Mouse (Mus musculus): ENCODE measurements around the gene Dstn.
A peak's percentile ranks its signal among the peaks of the same experiment; 100 is the strongest.

Gene Dstn

DNA sequence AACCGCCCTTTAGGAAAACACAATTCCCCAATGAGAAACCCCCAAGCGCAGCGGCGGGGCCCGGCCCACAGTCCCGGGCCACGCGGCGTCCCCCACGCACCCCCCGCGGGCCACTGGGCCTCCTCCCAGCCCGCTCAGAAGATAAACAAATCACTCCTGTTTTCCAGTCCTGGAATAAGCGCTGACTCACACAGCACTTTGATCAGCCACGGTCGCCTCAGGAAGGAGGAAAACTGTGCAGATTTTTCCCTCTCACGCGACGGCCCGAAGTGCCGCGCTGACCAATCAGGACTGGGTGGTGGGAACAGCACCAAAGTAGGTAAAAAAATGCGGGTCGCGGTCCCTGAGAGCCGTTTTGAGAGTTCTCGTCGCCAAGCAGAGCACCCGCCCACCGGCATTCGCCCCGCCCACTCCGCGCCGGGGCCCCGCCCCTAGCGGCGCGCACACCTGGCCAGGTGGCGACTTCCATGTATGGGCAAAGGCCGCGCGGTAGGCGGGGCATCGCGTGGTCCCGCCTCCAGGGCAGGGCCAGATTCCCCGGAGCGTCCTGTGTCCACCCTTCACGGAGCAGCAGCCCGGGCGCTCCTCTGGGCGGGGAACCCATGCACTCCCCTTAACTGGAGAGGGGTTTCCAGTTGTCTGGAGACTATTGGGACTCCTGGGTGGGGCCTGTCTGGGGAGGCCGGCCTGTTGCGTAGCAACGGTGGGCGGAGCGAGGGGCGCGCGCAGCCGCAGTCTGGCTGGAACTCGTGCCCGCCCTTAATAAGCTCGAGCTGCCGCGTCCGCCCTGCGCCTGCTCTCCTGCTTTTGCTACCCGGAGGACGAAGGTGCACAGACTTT is at the start of gene Dstn:
Dstn (plus strand) TSS at position 561 of the 840 bp plus-strand sequence.
- peak; percentile 98 for DNase-seq

DNA sequence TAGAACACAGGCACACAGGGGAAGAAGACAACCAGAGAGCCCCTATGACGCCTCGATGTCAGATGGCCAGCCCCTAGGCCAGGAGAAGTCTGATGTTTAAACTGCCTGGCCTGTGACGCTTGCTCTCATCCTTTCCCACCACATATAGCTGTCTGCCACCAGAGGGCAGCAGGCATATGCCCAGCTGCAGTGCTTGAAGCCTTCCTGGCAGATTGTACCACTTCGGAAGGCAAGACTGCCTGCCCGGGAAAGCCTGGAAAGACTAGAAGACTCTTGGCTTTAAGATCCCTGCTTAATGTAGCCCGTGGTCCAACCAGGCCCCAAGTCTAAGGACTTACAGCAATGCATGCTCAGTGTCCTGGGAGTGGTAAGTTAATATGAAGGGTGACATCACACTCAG is 47.8 kb upstream of the Dstn start:
- DNase-seq: peak; percentile 66

DNA sequence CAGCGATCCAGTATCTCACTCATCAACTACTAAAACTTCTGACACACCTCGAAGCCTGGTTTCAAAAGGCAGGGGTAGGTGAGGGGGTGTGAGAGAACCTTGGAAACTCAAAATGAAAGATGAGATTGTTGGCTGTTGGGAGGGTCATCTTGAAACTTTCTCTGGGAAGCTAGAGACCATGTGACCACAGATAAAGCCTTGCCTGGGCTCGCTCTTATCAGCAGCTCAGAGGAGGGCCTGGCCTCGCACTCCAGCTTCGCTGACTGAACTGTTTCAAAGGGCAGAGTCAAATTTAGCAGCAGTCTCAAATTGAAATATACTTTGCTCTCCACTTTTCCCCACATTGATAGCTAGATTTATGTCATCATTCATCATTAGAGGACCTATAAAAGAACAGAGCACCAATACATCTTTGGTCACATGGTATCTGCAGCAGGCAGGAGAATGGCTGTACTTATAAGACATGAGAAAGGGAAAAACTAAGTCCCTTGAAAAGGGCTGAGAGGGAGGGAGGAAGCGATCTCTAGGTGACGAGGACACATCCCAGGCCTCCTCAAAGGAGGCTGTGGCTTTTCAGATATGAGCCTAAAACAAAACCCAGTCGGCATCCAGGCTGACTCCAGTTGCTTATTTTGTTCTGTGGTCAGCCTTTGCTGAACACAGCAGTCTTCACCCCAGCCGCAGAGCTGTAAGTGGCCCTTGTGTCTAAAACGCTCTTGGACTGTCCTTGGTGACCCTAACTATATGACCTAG is 44.0 kb upstream of the Dstn start:
- DNase-seq: no peak

DNA sequence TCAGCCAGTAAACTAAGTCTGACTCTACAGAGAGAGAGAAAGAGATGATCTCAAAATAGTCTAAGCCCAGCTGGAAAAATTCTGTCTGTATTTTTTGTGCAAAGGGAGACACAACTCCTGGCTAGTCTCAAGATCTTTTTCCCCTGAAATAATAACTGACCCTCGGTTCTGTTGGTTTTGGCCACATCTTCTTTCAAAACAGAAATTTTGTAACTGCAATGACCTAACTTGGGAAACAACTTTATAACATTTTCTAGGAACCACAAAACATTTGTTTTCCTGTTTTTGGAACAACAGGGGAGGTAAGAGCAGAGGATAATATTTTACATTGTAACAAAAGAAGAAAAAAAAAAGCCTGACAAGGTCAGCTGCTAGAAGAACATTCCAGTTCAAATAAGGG is 39.1 kb upstream of the Dstn start:
- DNase-seq: no peak

DNA sequence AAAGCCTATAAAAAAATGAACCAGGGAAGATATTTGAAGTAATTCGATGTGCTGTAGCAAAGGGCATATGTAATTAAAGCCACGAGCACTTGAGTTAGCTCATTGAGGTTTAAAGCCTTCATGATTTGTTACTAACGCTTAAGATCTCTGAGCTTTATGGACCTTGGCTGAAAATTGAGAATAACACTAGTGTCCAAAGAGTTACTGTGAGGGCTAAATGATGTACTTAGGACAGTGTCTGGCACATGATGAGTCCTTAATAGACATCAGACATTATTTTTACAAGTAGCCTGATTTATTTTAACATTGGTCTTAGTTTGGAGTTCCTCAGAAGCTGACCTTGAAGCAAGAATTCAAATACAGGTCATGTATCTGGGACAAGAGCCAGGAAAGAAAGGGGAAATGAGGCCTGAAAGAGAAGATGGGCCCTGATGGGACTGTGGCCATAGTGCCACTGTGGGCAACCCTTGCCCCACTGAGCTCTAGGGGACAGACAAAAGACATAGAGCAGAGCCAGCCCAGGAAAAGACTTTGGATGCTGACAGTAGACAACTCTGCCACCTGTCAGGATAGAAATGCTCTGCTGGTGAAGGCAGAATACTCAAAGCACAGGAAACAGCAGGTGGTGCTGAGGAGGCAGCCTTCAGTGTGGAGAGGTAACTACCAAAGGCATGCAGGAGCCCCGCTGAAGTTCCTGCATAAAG is 38.0 kb upstream of the Dstn start:
- no peak for DNase-seq

GRCm38 (mm10) chr2:143879311-143879710 is 35.8 kb upstream of the Dstn start:
- no peak for DNase-seq

DNA sequence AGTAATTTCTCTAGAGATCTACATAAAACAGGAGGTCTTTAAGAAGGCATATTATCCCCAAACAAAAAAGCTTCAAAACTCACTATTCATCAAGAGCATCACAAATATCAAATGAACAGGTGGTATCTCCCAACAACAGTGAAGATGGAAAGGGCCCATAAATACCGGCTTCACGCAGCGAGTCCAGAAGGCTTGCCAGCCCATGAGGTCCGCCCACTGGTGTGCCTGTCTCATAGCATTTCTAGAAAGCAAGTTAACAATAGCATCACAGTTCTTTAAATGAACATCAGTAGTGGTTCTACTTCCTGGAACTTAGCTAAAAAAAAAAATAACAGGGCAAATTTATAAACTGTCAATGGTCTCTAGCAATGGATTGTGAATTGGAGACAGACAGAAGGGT is 33.1 kb upstream of the Dstn start:
- no peak for DNase-seq

DNA sequence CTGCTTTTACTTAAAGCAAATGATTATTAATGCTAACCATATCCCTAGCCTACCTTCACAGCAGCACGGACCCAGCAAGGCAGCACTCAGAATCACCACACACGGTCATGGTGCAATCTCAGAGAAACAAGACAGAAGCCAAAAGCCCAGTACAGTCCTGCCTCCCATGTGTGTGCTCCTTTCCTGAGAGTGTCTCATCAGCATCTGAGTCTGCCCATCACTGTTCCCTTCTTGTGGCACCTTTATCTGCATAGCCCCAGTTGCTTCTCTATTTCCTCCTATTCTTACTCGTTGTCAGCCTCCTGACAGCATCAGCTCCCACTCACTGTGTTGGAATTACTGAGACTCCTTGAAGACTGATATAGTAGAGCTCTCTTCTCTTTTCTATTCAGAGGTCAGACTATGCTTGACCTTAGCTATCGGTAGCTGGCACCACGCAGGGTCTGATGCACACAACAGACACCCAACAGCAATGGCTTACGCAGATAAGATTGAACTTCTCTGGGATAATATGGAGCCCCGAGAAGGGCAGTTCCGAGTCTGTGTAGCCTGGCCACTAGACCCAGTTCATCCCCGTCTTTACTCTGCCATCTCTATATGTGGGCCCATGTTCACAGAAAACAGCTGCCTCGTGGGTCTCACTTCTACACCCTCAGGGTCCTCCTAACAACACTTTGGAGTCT is 32.4 kb upstream of the Dstn start:
- no peak for DNase-seq

GRCm38 (mm10) chr2:143889131-143889859 is 25.8 kb upstream of the Dstn start:
- DNase-seq: no peak

- no peak for DNase-seq
Observed at GRCm38 (mm10) chr2:143889860-143890433, 25.2 kb upstream of the Dstn start.

DNA sequence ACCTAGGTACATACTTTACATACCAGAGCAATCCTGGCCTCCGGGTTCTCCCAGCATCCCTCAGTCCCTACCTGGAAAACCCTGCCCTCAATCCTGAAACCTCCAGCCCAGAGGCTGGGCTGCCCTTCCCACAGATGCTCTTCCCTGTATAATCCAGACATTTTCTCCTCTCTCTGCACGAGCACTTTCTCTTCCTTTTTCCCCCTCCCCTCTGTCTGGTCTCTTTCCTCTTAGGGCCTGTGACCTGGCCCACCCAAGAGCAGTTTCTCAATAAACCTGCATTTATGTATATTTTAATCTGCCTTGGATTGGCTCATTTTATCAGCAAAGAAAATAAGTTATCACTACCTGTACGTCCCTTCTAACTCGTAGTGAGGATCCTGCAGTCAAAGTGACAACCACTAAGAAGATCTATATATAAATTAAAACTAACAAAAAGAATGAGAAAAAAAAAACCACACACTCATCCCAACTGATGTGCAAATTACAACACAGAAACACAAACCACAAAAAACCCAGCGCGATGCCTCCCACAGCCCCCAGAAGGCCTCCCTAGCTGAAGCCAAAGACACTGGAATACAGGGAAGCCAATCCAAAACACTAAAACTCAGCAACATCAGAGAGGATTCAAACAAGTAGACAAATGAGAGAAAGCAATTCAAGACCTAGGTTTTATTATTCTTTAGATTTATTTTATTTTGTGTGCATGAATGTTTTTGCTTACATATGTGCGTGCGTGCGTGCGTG is 23.6 kb upstream of the Dstn start:
- no peak for DNase-seq

- DNase-seq: no peak
Observed at GRCm38 (mm10) chr2:143899470-143900220, 15.5 kb upstream of the Dstn start.

DNA sequence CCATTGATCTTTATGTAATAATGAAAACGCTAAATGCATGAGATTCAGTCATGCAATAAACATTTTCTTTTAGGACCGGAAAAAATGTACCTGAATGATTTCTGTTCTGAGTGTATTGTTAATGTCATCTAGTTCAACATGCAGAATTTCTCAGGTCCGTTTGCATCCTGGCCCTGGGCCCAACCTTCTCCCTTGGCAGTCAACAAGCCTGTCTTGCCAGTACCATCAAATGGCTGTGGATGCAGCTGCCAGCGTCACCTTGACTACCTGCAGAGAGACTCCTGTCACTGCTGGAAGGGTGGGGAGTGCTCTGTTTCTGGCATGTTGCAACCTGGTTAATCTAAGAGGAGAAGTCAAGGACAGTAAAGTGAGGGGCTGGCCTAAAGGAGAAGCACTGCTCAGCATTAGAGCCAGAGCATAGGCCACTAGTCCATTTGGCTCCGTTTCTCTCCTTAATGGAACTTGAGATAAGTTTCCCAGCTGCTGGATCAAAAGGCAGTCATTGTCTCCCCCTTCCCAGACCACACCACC is 14.2 kb upstream of the Dstn start:
- no peak for DNase-seq

DNA sequence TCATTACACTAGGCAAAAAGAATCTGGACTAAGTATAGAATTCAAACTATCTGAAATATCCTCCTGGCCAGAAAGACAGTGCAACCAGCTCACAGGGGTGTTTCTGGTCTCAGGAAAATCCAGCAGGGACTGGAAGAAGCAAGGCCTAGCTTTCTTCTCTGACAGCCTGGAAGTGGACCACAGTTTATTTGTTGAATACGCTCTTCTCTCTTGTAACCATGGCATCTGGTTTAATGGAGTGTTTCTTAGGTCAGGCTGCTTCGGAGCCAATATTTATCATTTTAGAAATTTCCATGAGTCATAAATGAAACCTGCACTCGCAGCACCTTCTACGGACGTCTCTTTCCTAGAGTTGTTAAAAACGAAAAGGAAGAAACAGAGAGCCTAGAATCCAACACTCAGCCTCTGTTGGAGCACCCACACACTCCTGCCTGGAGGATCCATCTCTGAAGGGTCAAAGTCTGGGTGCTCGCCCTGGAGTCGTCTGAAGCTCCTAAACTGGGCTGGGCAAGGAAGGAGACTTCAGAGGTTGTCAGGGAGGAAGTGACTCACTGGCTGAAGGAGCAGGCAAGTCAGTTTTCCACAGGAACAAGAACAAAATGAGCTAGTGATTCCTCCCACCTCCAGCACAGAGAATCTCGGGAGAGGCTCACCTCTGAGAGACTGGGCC is 11.6 kb upstream of the Dstn start:
- no peak for DNase-seq

DNA sequence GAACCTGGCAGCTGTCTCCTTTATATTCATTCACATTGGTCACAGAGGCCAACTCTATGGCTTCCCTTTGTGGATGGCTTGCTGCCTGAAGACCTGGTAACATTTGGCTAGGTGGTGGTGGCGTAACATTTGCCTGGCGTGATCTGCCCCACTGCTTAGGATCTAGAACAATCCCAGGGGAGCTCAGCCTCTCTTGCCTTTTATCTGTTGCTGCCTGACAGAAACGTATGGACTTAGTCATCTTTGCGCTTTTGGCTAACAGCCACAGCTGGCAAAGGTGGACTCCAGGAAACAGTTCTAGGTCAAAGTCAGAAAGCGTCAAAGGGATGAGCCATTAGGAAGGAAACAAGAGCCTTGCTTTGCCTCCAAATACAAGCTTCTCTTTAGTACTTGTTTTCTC is 10.2 kb upstream of the Dstn start:
- DNase-seq: no peak

DNA sequence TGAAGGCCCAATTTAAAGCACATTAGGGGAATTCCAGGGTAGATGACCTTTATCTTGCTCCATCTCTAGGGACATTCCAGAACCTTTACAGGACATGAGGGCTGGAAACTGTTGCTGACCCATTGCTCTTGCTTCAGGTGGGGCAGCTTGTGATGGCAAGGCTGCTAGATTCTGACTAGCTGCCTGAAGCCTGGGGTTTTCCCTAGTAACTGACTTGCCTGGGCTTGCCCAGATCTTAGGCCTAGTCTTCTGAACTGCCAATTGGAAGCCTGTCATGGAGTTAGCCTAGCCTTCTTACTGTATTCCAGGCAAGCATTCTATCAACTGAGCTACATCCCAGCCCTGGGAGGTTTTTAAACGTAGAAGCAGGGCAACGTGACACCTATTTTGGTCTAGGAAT is 5.9 kb upstream of the Dstn start:
- no peak for DNase-seq

- DNase-seq: no peak
Observed at GRCm38 (mm10) chr2:143912199-143912598, 2.9 kb upstream of the Dstn start.

- no peak for DNase-seq
Observed at GRCm38 (mm10) chr2:143914221-143914620, 899 bp upstream of the Dstn start.

GRCm38 (mm10) chr2:143915600-143916135 is 548 bp downstream of the Dstn start:
- DNase-seq: no peak
